In genomic region chr8:66334265-66334664, GRCm38 (mm10) we compare ENCODE assay signal across 26 mouse cellular contexts.
DNase-seq lines count a peak whose midpoint lies in the region; ATAC-seq and TF ChIP-seq lines count a peak whose summit lies in the region.
"Had no signal": no experiment of that assay in that cellular context is flagged by ENCODE, and none has a peak within 500 bp of the region (broad histone marks: within the 10 kb centered on the region; RNA-seq: fewer than 3 reads in every experiment).

No protein-coding gene starts in this region.

- no peak for TF ChIP-seq EP300 in liver, postnatal 0 days (IDR thresholded peaks at IDR 0.05; ENCODE audit: low read depth)

- no peak overlapping the region for H3K4me2 ChIP-seq in liver, postnatal 0 days (ENCODE audit: low read depth, low read length)
- H3K4me2 ChIP-seq in liver, embryonic 11.5 days: no peak overlapping the region
- H3K4me2 ChIP-seq: embryonic facial prominence, embryonic 15.5 days; hindbrain, embryonic 12.5 days; kidney, embryonic 15.5 days; limb, embryonic 15.5 days; lung, embryonic 14.5 days; midbrain, embryonic 13.5 days; neural tube, embryonic 12.5 days had no signal

- ATAC-seq in liver, postnatal 0 days: no peak
- ATAC-seq in liver, embryonic 11.5 days (replicated peaks; ENCODE audit: low FRiP score): no peak
- peak; percentile 91 for ATAC-seq in megakaryocyte progenitor cell, adult 5-6 weeks (replicated peaks; ENCODE audit: poor library complexity)
- ATAC-seq: forebrain, embryonic 14.5 days; intestine, postnatal 0 days; midbrain, embryonic 13.5 days had no signal

- H3K9ac ChIP-seq in liver, postnatal 0 days (replicated peaks): no peak overlapping the region
- H3K9ac ChIP-seq in liver, embryonic 11.5 days (ENCODE audit: low read depth, low read length): no peak overlapping the region
- H3K9ac ChIP-seq: embryonic facial prominence, embryonic 15.5 days; hindbrain, embryonic 12.5 days; kidney, embryonic 15.5 days; limb, embryonic 15.5 days; lung, embryonic 14.5 days; midbrain, embryonic 13.5 days; neural tube, embryonic 12.5 days had no signal

- H3K27ac ChIP-seq in liver, postnatal 0 days (ENCODE audit: low read depth): peak overlapping the region; percentile 57; the same call in 1 of the 2 replicates
- H3K27ac ChIP-seq in liver, embryonic 11.5 days (ENCODE audit: low read depth, low read length): no peak overlapping the region
- peak overlapping the region; percentile 74 for H3K27ac ChIP-seq in bone marrow macrophage, adult 2 months (ENCODE audit: insufficient read depth, low read depth, low read length)
- H3K27ac ChIP-seq: embryonic facial prominence, embryonic 15.5 days; gastrocnemius, adult 2 months; heart, embryonic 10.5 days; hindbrain, embryonic 12.5 days; kidney, embryonic 15.5 days; left cerebral cortex, adult 2 months; limb, embryonic 15.5 days; midbrain, embryonic 13.5 days; neural tube, embryonic 12.5 days had no signal

- H3K36me3 ChIP-seq in liver, postnatal 0 days (replicated peaks; ENCODE audit: insufficient read depth, low read length): no peaks in the 10 kb centered on the region
- no peaks in the 10 kb centered on the region for H3K36me3 ChIP-seq in liver, embryonic 11.5 days (ENCODE audit: control insufficient read depth, insufficient read depth, low read length)
- H3K36me3 ChIP-seq: embryonic facial prominence, embryonic 15.5 days; heart, embryonic 10.5 days; hindbrain, embryonic 12.5 days; kidney, embryonic 15.5 days; limb, embryonic 15.5 days; midbrain, embryonic 13.5 days; neural tube, embryonic 12.5 days had no signal

- H3K4me3 ChIP-seq in liver, postnatal 0 days (ENCODE audit: low read depth, low read length): no peak overlapping the region
- H3K4me3 ChIP-seq in liver, embryonic 11.5 days (ENCODE audit: low read depth, low read length): no peak overlapping the region
- H3K4me3 ChIP-seq in bone marrow macrophage, adult 2 months (ENCODE audit: insufficient read depth, low read length): no peak overlapping the region
- H3K4me3 ChIP-seq: embryonic facial prominence, embryonic 15.5 days; gastrocnemius, adult 2 months; heart, embryonic 10.5 days; hindbrain, embryonic 12.5 days; kidney, embryonic 15.5 days; left cerebral cortex, adult 2 months; limb, embryonic 15.5 days; megakaryocyte, embryonic 14.5 days; midbrain, embryonic 13.5 days; neural tube, embryonic 12.5 days had no signal

- WGBS in liver, postnatal 0 days (ENCODE audit: insufficient replicate concordance): 54% methylated on average over 3 of the region's 3 CpGs
- WGBS in liver, embryonic 11.5 days: 68% methylated on average over 3 of the region's 3 CpGs

- TF ChIP-seq POLR2A in bone marrow macrophage, adult 2 months (IDR thresholded peaks at IDR 0.05; ENCODE audit: borderline replicate concordance, low read depth, low read length): no peak

- no peak for TF ChIP-seq CTCF in liver, postnatal 0 days (IDR thresholded peaks at IDR 0.05; ENCODE audit: low read depth)
- TF ChIP-seq CTCF in bone marrow macrophage, adult 2 months (IDR thresholded peaks at IDR 0.05; ENCODE audit: low read depth, low read length): no peak

- no peak for DNase-seq in liver, postnatal 0 days
- no peak for DNase-seq in liver, embryonic 11.5 days (ENCODE audit: low spot score)
- peak; percentile 86 for DNase-seq in A20 (ENCODE audit: low read depth, low spot score)
- no peak for DNase-seq in retina, postnatal 1 day
- DNase-seq in left cerebral cortex, postnatal 14 days (ENCODE audit: low spot score in 2 of 2): no peak
- DNase-seq: adrenal gland, postnatal 10 days; cerebellum, adult 9-10 months; gastrocnemius, adult 2 months; kidney, postnatal 36 days; left cerebral cortex, postnatal 4 days; lung, embryonic 14.5 days; right cerebral cortex, adult 18-20 months; right cerebral cortex, postnatal 4 days had no signal

- H3K9me3 ChIP-seq in liver, postnatal 0 days (ENCODE audit: low read length): no peaks in the 10 kb centered on the region
- H3K9me3 ChIP-seq in liver, embryonic 11.5 days (ENCODE audit: control insufficient read depth, low read length): no peaks in the 10 kb centered on the region
- H3K9me3 ChIP-seq: embryonic facial prominence, embryonic 15.5 days; heart, embryonic 10.5 days; hindbrain, embryonic 12.5 days; kidney, embryonic 15.5 days; limb, embryonic 15.5 days; megakaryocyte, embryonic 14.5 days; midbrain, embryonic 13.5 days; neural tube, embryonic 12.5 days had no signal

- intact Hi-C loops in left cerebral cortex, postnatal 14 days (cut with DNase I): no loop called here

- no peaks in the 10 kb centered on the region for H3K27me3 ChIP-seq in liver, postnatal 0 days (ENCODE audit: insufficient read depth, low read length)
- no peaks in the 10 kb centered on the region for H3K27me3 ChIP-seq in liver, embryonic 11.5 days (replicated peaks; ENCODE audit: control insufficient read depth, insufficient read depth, low read length)
- H3K27me3 ChIP-seq: embryonic facial prominence, embryonic 15.5 days; hindbrain, embryonic 12.5 days; kidney, embryonic 15.5 days; limb, embryonic 15.5 days; megakaryocyte, embryonic 14.5 days; midbrain, embryonic 13.5 days; neural tube, embryonic 12.5 days had no signal

- no peaks in the 10 kb centered on the region for H3K4me1 ChIP-seq in liver, postnatal 0 days (ENCODE audit: insufficient read depth)
- no peaks in the 10 kb centered on the region for H3K4me1 ChIP-seq in liver, embryonic 11.5 days (replicated peaks; ENCODE audit: control insufficient read depth, insufficient read depth, low read length)
- H3K4me1 ChIP-seq in bone marrow macrophage, adult 2 months (ENCODE audit: control insufficient read depth, insufficient read depth, low read length): peaks cover 19% of the 10 kb centered on the region
- H3K4me1 ChIP-seq: embryonic facial prominence, embryonic 15.5 days; heart, embryonic 10.5 days; hindbrain, embryonic 12.5 days; kidney, embryonic 15.5 days; limb, embryonic 15.5 days; megakaryocyte, embryonic 14.5 days; midbrain, embryonic 13.5 days; neural tube, embryonic 12.5 days had no signal
